Mouse (Mus musculus): ENCODE measurements around the gene 3100002H09Rik. TPM values are rescaled to one million over a fixed set of nuclear protein-coding genes. Genes with fewer than 3 reads are reported as not detected.

3100002H09Rik gene
- total and polyA plus RNA-seq, 3 experiments, result not detected

DNA sequence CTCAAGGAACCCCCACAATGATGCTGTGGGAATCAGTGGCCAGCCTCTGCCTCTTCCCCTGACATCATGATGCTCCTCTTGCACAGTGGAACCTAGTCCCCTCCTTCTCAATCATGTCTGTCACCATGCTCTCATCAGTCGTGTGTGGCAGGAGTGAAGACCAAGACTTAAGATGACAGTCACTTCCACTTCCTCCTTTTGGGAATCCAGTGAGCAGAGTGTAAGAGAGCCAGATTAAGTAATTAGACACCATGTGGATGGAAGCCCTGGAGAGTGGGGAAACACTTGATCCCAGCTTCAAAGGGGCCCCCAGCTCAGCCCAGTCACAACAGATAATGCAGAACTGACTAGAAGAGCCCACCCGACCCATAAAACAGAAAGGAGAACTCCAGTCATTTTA lies 47.2 kb downstream of the 3100002H09Rik start:
- H3K4me3 ChIP-seq (ENCODE audit: control insufficient read depth in 1 of 2, insufficient read depth in 1 of 2, low read depth in 2 of 2, low read length in 2 of 2), result no peak overlapping the region

DNA sequence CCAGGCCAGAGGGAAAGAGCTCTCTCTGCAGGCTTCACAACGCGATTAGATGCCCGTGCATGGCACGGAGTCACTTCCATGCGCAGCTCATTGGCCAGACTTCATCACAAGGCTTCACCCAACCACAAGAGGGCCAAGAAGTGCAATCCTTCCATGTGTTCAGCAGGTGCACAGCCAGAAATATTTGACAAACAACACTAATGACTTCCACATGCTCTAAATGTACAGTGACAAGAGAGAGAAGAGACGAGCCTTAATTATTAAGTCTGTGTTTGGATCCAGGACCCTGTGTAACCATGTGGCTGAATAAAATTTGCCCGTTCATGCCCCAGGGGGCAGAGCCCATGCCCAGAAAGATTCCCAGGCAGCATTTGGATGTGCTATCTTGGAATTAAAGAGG lies 47.9 kb downstream of the 3100002H09Rik start:
- Histone ChIP-seq H3K27ac (ENCODE audit: control insufficient read depth, low read depth, low read length) (no peak overlapping the region), H3K27me3 (ENCODE audit: control insufficient read depth in 1 of 2, insufficient read depth in 2 of 2, low read length in 2 of 2) (no peaks in the 10 kb centered on the region), H3K36me3 (ENCODE audit: control insufficient read depth in 1 of 2, insufficient read depth in 2 of 2, low read length in 2 of 2) (no peaks in the 10 kb centered on the region), H3K9me3 (replicated peaks; ENCODE audit: insufficient read depth, low read length) (no peaks in the 10 kb centered on the region), H3K9ac (ENCODE audit: control insufficient read depth, low read depth, low read length, poor library complexity, severe bottlenecking) (no peak overlapping the region), H3K79me2 (ENCODE audit: control insufficient read depth, insufficient read depth, low read length, poor library complexity) (no peaks in the 10 kb centered on the region), H3K4me1 (ENCODE audit: control insufficient read depth in 1 of 2, insufficient read depth in 2 of 2, low read length in 2 of 2) (no peaks in the 10 kb centered on the region), H3K4me3 (ENCODE audit: control insufficient read depth in 1 of 2, insufficient read depth in 1 of 2, low read depth in 2 of 2, low read length in 2 of 2) (no peak overlapping the region)
- TF ChIP-seq ZNF384 (IDR thresholded peaks at IDR 0.05; ENCODE audit: low read depth, low read length), result no peak
- no peak for TF ChIP-seq CHD1 (IDR thresholded peaks at IDR 0.05; ENCODE audit: low read depth, low read length)
- TF ChIP-seq ELF1 (IDR thresholded peaks at IDR 0.05; ENCODE audit: low read depth, low read length), result no peak
- TF ChIP-seq TBP (IDR thresholded peaks at IDR 0.05; ENCODE audit: low read depth, low read length), result no peak
- TF ChIP-seq POLR2AphosphoS5 (IDR thresholded peaks at IDR 0.05; ENCODE audit: borderline replicate concordance, low read depth, low read length), result no peak
- TF ChIP-seq KAT2A (conservative IDR thresholded peaks at IDR 0.05; ENCODE audit: low read depth, low read length), result no peak
- no peak for TF ChIP-seq RCOR1 (IDR thresholded peaks at IDR 0.05; ENCODE audit: low read depth, low read length)
- TF ChIP-seq BHLHE40 (IDR thresholded peaks at IDR 0.05; ENCODE audit: borderline replicate concordance, low read depth, low read length), result no peak
- no peak for TF ChIP-seq POLR2A (IDR thresholded peaks at IDR 0.05; ENCODE audit: control insufficient read depth in 1 of 2, insufficient read depth in 1 of 2, low read depth in 1 of 2, low read length in 2 of 2, poor library complexity in 1 of 2)
- TF ChIP-seq RAD21 (IDR thresholded peaks at IDR 0.05; ENCODE audit: low read depth, low read length), result no peak
- no peak for TF ChIP-seq NELFE (IDR thresholded peaks at IDR 0.05; ENCODE audit: low read depth, low read length)
- no peak for TF ChIP-seq GABPA (IDR thresholded peaks at IDR 0.05; ENCODE audit: low read depth, low read length)
- no peak for TF ChIP-seq EP300 (IDR thresholded peaks at IDR 0.05; ENCODE audit: low read depth in 1 of 2, low read length in 2 of 2)
- TF ChIP-seq SMC3 (IDR thresholded peaks at IDR 0.05; ENCODE audit: low read depth, low read length), result no peak
- TF ChIP-seq MYB (IDR thresholded peaks at IDR 0.05; ENCODE audit: low read depth, low read length), result no peak
- DNase-seq (ENCODE audit: low read depth, low spot score), result no peak

More for the DNA sequence above, 47.2 kb downstream of the 3100002H09Rik start:
- no peaks in the 10 kb centered on the region for H3K79me2 ChIP-seq (ENCODE audit: control insufficient read depth, insufficient read depth, low read length, poor library complexity)
- no peaks in the 10 kb centered on the region for H3K9me3 ChIP-seq (replicated peaks; ENCODE audit: insufficient read depth, low read length)
- no peaks in the 10 kb centered on the region for H3K4me1 ChIP-seq (ENCODE audit: control insufficient read depth in 1 of 2, insufficient read depth in 2 of 2, low read length in 2 of 2)
- no peaks in the 10 kb centered on the region for H3K27me3 ChIP-seq (ENCODE audit: control insufficient read depth in 1 of 2, insufficient read depth in 2 of 2, low read length in 2 of 2)
- DNase-seq (ENCODE audit: low read depth, low spot score), result no peak
- H3K9ac ChIP-seq (ENCODE audit: control insufficient read depth, low read depth, low read length, poor library complexity, severe bottlenecking), result no peak overlapping the region
- no peak for TF ChIP-seq MAX (IDR thresholded peaks at IDR 0.05; ENCODE audit: low read length)
- no peak for TF ChIP-seq RAD21 (IDR thresholded peaks at IDR 0.05; ENCODE audit: low read depth, low read length)
- TF ChIP-seq ZC3H11A (IDR thresholded peaks at IDR 0.05; ENCODE audit: low read depth, low read length), result no peak
- no peak for TF ChIP-seq CHD1 (IDR thresholded peaks at IDR 0.05; ENCODE audit: low read depth, low read length)
- TF ChIP-seq GATA1 (IDR thresholded peaks at IDR 0.05; ENCODE audit: low read depth, low read length), result no peak
- TF ChIP-seq ETS1 (IDR thresholded peaks at IDR 0.05; ENCODE audit: low read depth, low read length), result no peak
- TF ChIP-seq POLR2A (IDR thresholded peaks at IDR 0.05; ENCODE audit: control insufficient read depth in 1 of 2, insufficient read depth in 1 of 2, low read depth in 1 of 2, low read length in 2 of 2, poor library complexity in 1 of 2), result no peak
- TF ChIP-seq TAL1 (IDR thresholded peaks at IDR 0.05; ENCODE audit: low read length), result no peak
- TF ChIP-seq SIN3A (IDR thresholded peaks at IDR 0.05; ENCODE audit: low read length), result no peak
- TF ChIP-seq USF1 (IDR thresholded peaks at IDR 0.05; ENCODE audit: low read depth, low read length), result no peak
- TF ChIP-seq CHD2 (IDR thresholded peaks at IDR 0.05; ENCODE audit: low read length), result no peak
- no peak for TF ChIP-seq ELF1 (IDR thresholded peaks at IDR 0.05; ENCODE audit: low read depth, low read length)
- no peak for TF ChIP-seq BHLHE40 (IDR thresholded peaks at IDR 0.05; ENCODE audit: borderline replicate concordance, low read depth, low read length)
- TF ChIP-seq ZNF384 (IDR thresholded peaks at IDR 0.05; ENCODE audit: low read depth, low read length), result no peak
- no peak for TF ChIP-seq NELFE (IDR thresholded peaks at IDR 0.05; ENCODE audit: low read depth, low read length)
- TF ChIP-seq ZKSCAN1 (IDR thresholded peaks at IDR 0.05; ENCODE audit: low read depth, low read length), result no peak
- no peak for TF ChIP-seq MXI1 (IDR thresholded peaks at IDR 0.05; ENCODE audit: low read depth, low read length)
- TF ChIP-seq KAT2A (conservative IDR thresholded peaks at IDR 0.05; ENCODE audit: low read depth, low read length), result no peak
- H3K36me3 ChIP-seq (ENCODE audit: control insufficient read depth in 1 of 2, insufficient read depth in 2 of 2, low read length in 2 of 2), result no peaks in the 10 kb centered on the region
- no peak overlapping the region for H3K27ac ChIP-seq (ENCODE audit: control insufficient read depth, low read depth, low read length)

All from MEL (cell line).